Mouse (Mus musculus) MEL (cell line): ENCODE measurements around the gene Nnmt. TPM values are rescaled to one million over a fixed set of nuclear protein-coding genes. Genes with fewer than 3 reads are reported as not detected.

Experiments
- DNase-seq: peaks from one replicate; pipeline ENCODE4 v3.0.0; 2011; ENCODE audit warnings: low read depth, low spot score
- H3K27ac ChIP-seq: 2 replicates; pipeline ENCODE4 v1.5.1; 2012; ENCODE audit warnings: low read depth, mild to moderate bottlenecking, control low read depth, low read length, moderate library complexity; ENCODE audit not compliant: control insufficient read depth
- H3K27me3 ChIP-seq, 2 experiments: fragments of 150-350 bp in 1 of 2; sonication (generic) in 1 of 2; 2 replicates each; pipeline ENCODE4 v1.6.1; 2012; ENCODE audit warnings: low read length in 2 of 2, mild to moderate bottlenecking in 2 of 2, improper control_type of control experiment in 1 of 2, moderate library complexity in 1 of 2; ENCODE audit not compliant: insufficient read depth in 2 of 2, control insufficient read depth in 1 of 2
- H3K36me3 ChIP-seq, 2 experiments: 2 replicates each; pipeline ENCODE4 v1.6.1; 2012 to 2014; ENCODE audit warnings: low read length in 2 of 2, improper control_type of control experiment in 1 of 2, inconsistent platforms in 1 of 2, mild to moderate bottlenecking in 1 of 2; ENCODE audit not compliant: insufficient read depth in 2 of 2, control insufficient read depth in 1 of 2
- H3K4me1 ChIP-seq, 2 experiments: fragments of 150-350 bp in 1 of 2; sonication (generic) in 1 of 2; 2 replicates each; pipeline ENCODE4 v1.6.1; 2012; ENCODE audit warnings: low read length in 2 of 2, improper control_type of control experiment in 1 of 2, mild to moderate bottlenecking in 1 of 2; ENCODE audit not compliant: insufficient read depth in 2 of 2, control insufficient read depth in 1 of 2
- H3K4me3 ChIP-seq, 2 experiments: fragments of 150-350 bp in 1 of 2; sonication (generic) in 1 of 2; 2 replicates each; pipeline ENCODE4 v1.5.1; 2012; ENCODE audit warnings: low read depth in 2 of 2, low read length in 2 of 2, mild to moderate bottlenecking in 2 of 2, moderate library complexity in 2 of 2, control low read depth in 1 of 2, improper control_type of control experiment in 1 of 2; ENCODE audit not compliant: control insufficient read depth in 1 of 2, insufficient read depth in 1 of 2
- H3K79me2 ChIP-seq: 2 replicates; pipeline ENCODE4 v1.6.1; 2012; ENCODE audit warnings: mild to moderate bottlenecking, low read length, moderate library complexity; ENCODE audit not compliant: control insufficient read depth, poor library complexity, insufficient read depth
- H3K9ac ChIP-seq: 2 replicates; pipeline ENCODE4 v1.6.1; 2012; ENCODE audit warnings: low read depth, mild to moderate bottlenecking, control low read depth, low read length, moderate library complexity; ENCODE audit not compliant: control insufficient read depth, poor library complexity, severe bottlenecking
- H3K9me3 ChIP-seq: fragments of 150-350 bp; sonication (generic); replicated peaks from 2 replicates; pipeline ENCODE4 v1.6.1; 2012; ENCODE audit warnings: mild to moderate bottlenecking, low read length, improper control_type of control experiment, moderate library complexity; ENCODE audit not compliant: insufficient read depth
- CHD1 ChIP-seq: IDR thresholded peaks from 2 replicates; pipeline ENCODE4 v1.6.1; 2012; ENCODE audit warnings: low read depth, mild to moderate bottlenecking, inconsistent platforms, low read length, improper control_type of control experiment
- CTCF ChIP-seq, 3 experiments: IDR thresholded peaks in 2 of 3; conservative IDR thresholded peaks in 1 of 3; 2 replicates each; pipeline ENCODE4 v1.5.1; 2011 to 2012; ENCODE audit warnings: low read length in 3 of 3, low read depth in 2 of 3, mild to moderate bottlenecking in 2 of 3, improper control_type of control experiment in 1 of 3, inconsistent platforms in 1 of 3, mixed read lengths in 1 of 3, moderate library complexity in 1 of 3; ENCODE audit not compliant: control insufficient read depth in 1 of 3, insufficient read depth in 1 of 3, poor library complexity in 1 of 3, severe bottlenecking in 1 of 3
- GABPA ChIP-seq: IDR thresholded peaks from 2 replicates; pipeline ENCODE4 v1.6.1; 2012; ENCODE audit warnings: low read depth, mild to moderate bottlenecking, inconsistent platforms, low read length, improper control_type of control experiment, moderate library complexity
- GATA1 ChIP-seq: IDR thresholded peaks from 2 replicates; pipeline ENCODE4 v1.6.1; 2011; ENCODE audit warnings: low read depth, low read length, improper control_type of control experiment
- KAT2A ChIP-seq: conservative IDR thresholded peaks from 2 replicates; pipeline ENCODE4 v1.6.1; 2012; ENCODE audit warnings: low read depth, low read length, improper control_type of control experiment, inconsistent platforms
- MAFK ChIP-seq: IDR thresholded peaks from 2 replicates; pipeline ENCODE4 v1.6.1; 2011; ENCODE audit warnings: low read depth, mild to moderate bottlenecking, low read length, improper control_type of control experiment, borderline replicate concordance
- MAZ ChIP-seq: IDR thresholded peaks from 2 replicates; pipeline ENCODE4 v1.6.1; 2012; ENCODE audit warnings: low read depth, mild to moderate bottlenecking, inconsistent platforms, low read length, improper control_type of control experiment
- MYB ChIP-seq: IDR thresholded peaks from 2 replicates; pipeline ENCODE4 v1.6.1; 2011; ENCODE audit warnings: mild to moderate bottlenecking, low read depth, low read length, improper control_type of control experiment
- NRF1 ChIP-seq: IDR thresholded peaks from 2 replicates; pipeline ENCODE4 v1.6.1; 2014; ENCODE audit warnings: low read depth, mild to moderate bottlenecking, inconsistent platforms, low read length, improper control_type of control experiment, moderate library complexity; ENCODE audit not compliant: poor library complexity, insufficient read depth, severe bottlenecking
- POLR2AphosphoS5 ChIP-seq: IDR thresholded peaks from 2 replicates; pipeline ENCODE4 v1.6.1; 2012; ENCODE audit warnings: low read depth, borderline replicate concordance, mild to moderate bottlenecking, inconsistent platforms, low read length, moderate library complexity, mixed read lengths
- RAD21 ChIP-seq: IDR thresholded peaks from 2 replicates; pipeline ENCODE4 v1.6.1; 2011; ENCODE audit warnings: mild to moderate bottlenecking, low read depth, low read length, improper control_type of control experiment
- SMC3 ChIP-seq: IDR thresholded peaks from 2 replicates; pipeline ENCODE4 v1.6.1; 2011; ENCODE audit warnings: low read depth, low read length, improper control_type of control experiment
- TAL1 ChIP-seq: IDR thresholded peaks from 2 replicates; pipeline ENCODE4 v1.6.1; 2012; ENCODE audit warnings: mild to moderate bottlenecking, inconsistent platforms, low read length, moderate library complexity, mixed read lengths
- TCF12 ChIP-seq: IDR thresholded peaks from 2 replicates; pipeline ENCODE4 v1.6.1; 2014; ENCODE audit warnings: low read depth, mild to moderate bottlenecking, inconsistent platforms, low read length, improper control_type of control experiment, moderate library complexity
- polyA plus RNA-seq, 2 experiments: library from polyadenylated mRNA; stranded (reverse) in 1 of 2; unstranded in 1 of 2; fragments of >175 nt in 1 of 2; fragments of >200 nt in 1 of 2; gene quantifications; 2 replicates each; pipeline versions ENCODE4 v1.2.1 to v1.2.4; 2012; ENCODE audit warnings: low replicate concordance in 2 of 2, low read depth in 1 of 2; ENCODE audit not compliant: insufficient read length in 2 of 2, insufficient read depth in 1 of 2, missing spikeins in 1 of 2
- total RNA-seq: library from RNA; depleted of rRNA; stranded (reverse); fragments of 300-350 nt; gene quantifications from 2 replicates; pipeline ENCODE4 v1.2.3, GENCODE M21; 2012

Gene Nnmt
- total and polyA plus RNA-seq, 3 experiments = not detected

DNA sequence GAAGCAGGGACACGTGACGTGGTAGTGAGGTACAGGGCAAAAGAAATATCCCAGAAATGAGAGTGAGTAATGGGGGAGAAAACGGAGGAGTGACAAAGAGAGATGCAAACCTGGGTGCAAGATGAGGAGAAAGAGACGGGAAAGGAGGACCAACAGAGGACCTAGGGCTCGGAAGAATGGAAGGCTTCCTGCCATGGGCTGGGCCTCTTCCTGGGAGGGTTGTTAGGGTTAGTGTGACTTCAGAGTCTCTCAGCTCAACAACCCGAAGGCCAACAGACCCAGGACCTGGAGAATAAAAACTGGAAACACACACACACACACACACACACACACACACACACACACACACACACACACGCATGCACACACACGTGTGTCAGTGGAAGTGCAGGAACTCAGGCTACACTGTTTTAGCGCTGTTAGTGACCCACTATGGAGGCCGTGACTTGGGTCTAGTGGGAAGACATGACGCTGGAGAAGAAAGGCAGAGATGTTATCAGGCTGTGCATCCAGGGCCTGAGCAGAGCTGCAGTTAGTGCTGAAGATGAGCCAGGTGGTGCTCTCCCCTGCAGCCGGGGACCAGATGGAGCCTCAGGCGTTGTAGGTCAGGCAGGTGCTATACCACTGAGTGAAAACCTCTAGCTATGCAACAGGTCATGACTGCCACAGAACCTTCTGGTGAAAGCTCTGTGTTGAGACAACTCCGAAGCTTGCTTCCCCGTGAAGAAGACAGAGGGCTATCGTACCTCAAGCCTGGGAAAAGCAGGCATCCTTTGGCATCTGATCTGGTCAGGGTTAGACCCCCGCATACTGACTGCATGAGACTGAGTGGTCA is 45.1 kb upstream of the Nnmt start:
- no peak for DNase-seq
- Histone ChIP-seq H3K4me1 (peaks cover 0 to 5% of the 10 kb centered on the region in 2 experiments; a peak in 1 of 4 replicates), H3K27me3 (no peaks in the 10 kb centered on the region), H3K4me3 (no peak overlapping the region), H3K79me2 (no peaks in the 10 kb centered on the region), H3K9ac (no peak overlapping the region), H3K9me3 (no peaks in the 10 kb centered on the region), H3K27ac (no peak overlapping the region), H3K36me3 (no peaks in the 10 kb centered on the region)
- TF ChIP-seq RAD21 = no peak
- no peak for TF ChIP-seq SMC3
- no peak for TF ChIP-seq MAZ
- TF ChIP-seq GATA1 = no peak
- no peak for TF ChIP-seq CTCF (IDR thresholded peaks at IDR 0.05 in 2 of 3, conservative IDR thresholded peaks at IDR 0.05 in 1 of 3; ENCODE audit: control insufficient read depth in 1 of 3, insufficient read depth in 1 of 3, low read depth in 2 of 3, low read length in 3 of 3, poor library complexity in 1 of 3, severe bottlenecking in 1 of 3)
- no peak for TF ChIP-seq CHD1
- TF ChIP-seq GABPA = no peak
- no peak for TF ChIP-seq TAL1
- TF ChIP-seq MYB = no peak

DNA sequence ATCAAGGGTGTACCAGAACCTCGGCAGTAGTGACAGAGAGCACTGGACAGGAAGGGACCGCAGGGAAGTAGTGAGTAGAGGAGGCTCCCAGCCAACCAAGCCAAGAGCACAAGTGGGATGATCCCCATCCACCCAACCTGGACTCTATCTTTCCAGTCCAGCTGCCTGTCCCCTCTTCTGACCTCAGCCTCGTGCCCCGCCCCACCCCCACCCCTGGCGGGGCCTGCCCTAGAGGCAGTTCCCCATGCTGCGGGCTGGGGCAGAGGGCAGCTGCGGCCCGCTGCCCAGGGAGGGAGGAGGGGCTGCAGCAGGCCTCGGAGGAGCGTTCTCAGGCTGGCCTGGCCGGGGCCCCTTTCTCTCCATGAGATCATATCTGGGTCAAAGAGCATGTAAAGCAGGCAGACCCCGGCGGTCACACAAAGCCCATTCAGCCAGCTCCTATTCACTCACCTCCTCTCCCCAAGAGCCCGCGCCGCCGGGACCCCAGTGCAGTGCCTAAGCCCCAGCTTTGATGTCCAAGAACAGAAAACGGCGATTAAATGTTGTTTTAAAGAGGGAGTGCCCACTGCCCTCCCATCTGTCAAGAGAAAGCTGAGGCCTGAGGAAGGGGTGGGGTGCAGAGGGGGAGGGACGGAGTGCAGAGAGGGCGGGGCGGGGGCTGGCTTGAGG is 44.3 kb upstream of the Nnmt start:
- Histone ChIP-seq H3K27ac (no peak overlapping the region), H3K4me1 (no peaks in the 10 kb centered on the region), H3K36me3 (no peaks in the 10 kb centered on the region), H3K9ac (no peak overlapping the region), H3K79me2 (no peaks in the 10 kb centered on the region), H3K9me3 (no peaks in the 10 kb centered on the region), H3K4me3 (no peak overlapping the region), H3K27me3 (no peaks in the 10 kb centered on the region)
- TF ChIP-seq POLR2AphosphoS5 (no peak), TCF12 (no peak), GABPA (no peak), MAZ (no peak), KAT2A (no peak), MAFK (no peak), NRF1 (no peak)
- DNase-seq = no peak
